Mouse (Mus musculus): ENCODE measurements around the gene Tap2. TPM values are rescaled to one million over a fixed set of nuclear protein-coding genes. Genes with fewer than 3 reads are reported as not detected.

The Tap2 gene
- 13.4 and 13.7 TPM in 2 replicates for polyA plus RNA-seq (2012; rRNA removed)

GRCm38 (mm10) chr17:34203444-34203843, at the start of gene Tap2:
Tap2 (plus strand) TSS chr17:34203527.

GRCm38 (mm10) chr17:34187261-34187916, 15.9 kb upstream of the Tap2 start, which contains the start of the genes Tap1 and Psmb9:
Tap1 (plus strand) TSS chr17:34187553.
Psmb9 (minus strand) TSS chr17:34187764.

GRCm38 (mm10) chr17:34196941-34197894, 6.1 kb upstream of the Tap2 start, which contains the start of gene Psmb8:
Psmb8 (plus strand) TSS chr17:34197721.

GRCm38 (mm10) chr17:34238706-34239105, 35.4 kb downstream of the Tap2 start, which contains the start of gene H2-Ob:
H2-Ob (plus strand) TSS chr17:34238903.

GRCm38 (mm10) chr17:34257594-34258375, 54.5 kb downstream of the Tap2 start, which contains the start of gene H2-Ab1:
H2-Ab1 (plus strand) TSS chr17:34257689.

Other genes with a start within 250 kb of the Tap2 start
- 30.6 and 32.9 TPM in 2 replicates for gene Vps52, start 247.7 kb upstream of the Tap2 start, polyA plus RNA-seq (2012; rRNA removed)
- 111 and 142 TPM in 2 replicates for gene Rps18, start 247.5 kb upstream of the Tap2 start, polyA plus RNA-seq (2012; rRNA removed)
- gene H2-K1, start 203.2 kb upstream of the Tap2 start, polyA plus RNA-seq (2012; rRNA removed) = 1,329 and 1,533 TPM in 2 replicates
- gene Ring1, start 178.8 kb upstream of the Tap2 start, polyA plus RNA-seq (2012; rRNA removed) = 16.2 and 20.2 TPM in 2 replicates
- 42.2 and 91.2 TPM in 2 replicates for gene H2-Ke6, start 175.5 kb upstream of the Tap2 start, polyA plus RNA-seq (2012; rRNA removed)
- gene Slc39a7, start 171.8 kb upstream of the Tap2 start, polyA plus RNA-seq (2012; rRNA removed) = 101 and 145 TPM in 2 replicates
- gene Rxrb, start 171.7 kb upstream of the Tap2 start, polyA plus RNA-seq (2012; rRNA removed) = 41.3 and 55.6 TPM in 2 replicates
- 1.1 and 2.3 TPM in 2 replicates for gene Col11a2, start 164.1 kb upstream of the Tap2 start, polyA plus RNA-seq (2012; rRNA removed)
- 0.70 and 4.2 TPM in 2 replicates for gene H2-Oa, start 111.2 kb upstream of the Tap2 start, polyA plus RNA-seq (2012; rRNA removed)
- gene H2-DMa, start 84.0 kb upstream of the Tap2 start, polyA plus RNA-seq (2012; rRNA removed) = 11.1 and 18.4 TPM in 2 replicates
- gene Brd2, start 80.9 kb upstream of the Tap2 start, polyA plus RNA-seq (2012; rRNA removed) = 49.0 and 51.3 TPM in 2 replicates
- gene H2-DMb2, start 60.2 kb upstream of the Tap2 start, polyA plus RNA-seq (2012; rRNA removed) = 1.7 and 3.5 TPM in 2 replicates
- gene H2-DMb1, start 50.5 kb upstream of the Tap2 start, polyA plus RNA-seq (2012; rRNA removed) = 15.8 and 34.6 TPM in 2 replicates
- gene Tap1, start 16.0 kb upstream of the Tap2 start, polyA plus RNA-seq (2012; rRNA removed) = 9.8 and 12.1 TPM in 2 replicates
- gene Psmb9, start 15.8 kb upstream of the Tap2 start, polyA plus RNA-seq (2012; rRNA removed) = 13.9 and 19.6 TPM in 2 replicates
- 12.2 and 14.1 TPM in 2 replicates for gene Psmb8, start 5.8 kb upstream of the Tap2 start, polyA plus RNA-seq (2012; rRNA removed)
- 0.40 and 0.88 TPM in 2 replicates for gene H2-Ob, start 35.4 kb downstream of the Tap2 start, polyA plus RNA-seq (2012; rRNA removed)
- gene H2-Ab1, start 54.2 kb downstream of the Tap2 start, polyA plus RNA-seq (2012; rRNA removed) = 153 and 391 TPM in 2 replicates
- gene H2-Aa, start 84.3 kb downstream of the Tap2 start, polyA plus RNA-seq (2012; rRNA removed) = 56.6 and 93.6 TPM in 2 replicates
- gene H2-Eb1, start 102.3 kb downstream of the Tap2 start, polyA plus RNA-seq (2012; rRNA removed) = 28.3 and 43.9 TPM in 2 replicates
- not detected in 2 replicates for gene H2-Eb2, start 122.1 kb downstream of the Tap2 start, polyA plus RNA-seq (2012; rRNA removed)
- gene Btnl2, start 151.3 kb downstream of the Tap2 start, polyA plus RNA-seq (2012; rRNA removed) = 0.03 and 0.19 TPM in 2 replicates
- 0.12 TPM in 1 of 2 replicates, not detected in the other for gene Btnl1, start 173.6 kb downstream of the Tap2 start, polyA plus RNA-seq (2012; rRNA removed)
- gene BC051142, start 195.3 kb downstream of the Tap2 start, polyA plus RNA-seq (2012; rRNA removed) = 0.17 TPM in 1 of 2 replicates, not detected in the other